Mouse (Mus musculus) liver, embryonic 16.5 days (tissue): ENCODE data around the gene Gm19345. TPM values are rescaled to one million over a fixed set of nuclear protein-coding genes. Genes with fewer than 3 reads are reported as not detected.

Source experiments
- ATAC-seq: fragments of 200-750 bp; cut with Nextera tagmentation; 2 replicates; pipeline ENCODE4 v1.8.0; 2017; ENCODE audit warnings: low read depth, mild to moderate bottlenecking, moderate number of reproducible peaks, moderate library complexity
- H3K27ac ChIP-seq: fragments of 300-500 bp; sonication (generic); 2 replicates; pipeline ENCODE4 v1.5.1; 2014; ENCODE audit warnings: mild to moderate bottlenecking, low read length
- H3K27me3 ChIP-seq: fragments of 300-500 bp; sonication (generic); 2 replicates; pipeline ENCODE4 v1.6.1; 2014; ENCODE audit warnings: low read depth, low read length, mixed read lengths; ENCODE audit not compliant: control insufficient read depth, insufficient read depth
- H3K36me3 ChIP-seq: fragments of 300-500 bp; sonication (generic); 2 replicates; pipeline ENCODE4 v1.6.1; 2014; ENCODE audit warnings: mild to moderate bottlenecking; ENCODE audit not compliant: control insufficient read depth, insufficient read depth
- H3K4me1 ChIP-seq: fragments of 300-500 bp; sonication (generic); 2 replicates; pipeline ENCODE4 v1.6.1; 2014; ENCODE audit warnings: low read depth, low read length, mixed read lengths; ENCODE audit not compliant: control insufficient read depth
- H3K4me2 ChIP-seq: fragments of 300-500 bp; sonication (generic); 2 replicates; pipeline ENCODE4 v1.6.1; 2014; ENCODE audit warnings: low read depth, low read length, mixed read lengths
- H3K4me3 ChIP-seq: fragments of 300-500 bp; sonication (generic); 2 replicates; pipeline ENCODE4 v1.5.1; 2014; ENCODE audit warnings: low read depth, mild to moderate bottlenecking, low read length
- H3K9ac ChIP-seq: fragments of 300-500 bp; sonication (generic); 2 replicates; pipeline ENCODE4 v1.6.1; 2014; ENCODE audit warnings: low read depth, low read length
- H3K9me3 ChIP-seq: fragments of 300-500 bp; sonication (generic); replicated peaks from 2 replicates; pipeline ENCODE4 v1.6.1; 2016; ENCODE audit warnings: low read length; ENCODE audit not compliant: control insufficient read depth
- WGBS: fragments of 180-500 bp; shearing (Covaris S2); extraction: QIAGEN DNeasy Blood & Tissue Kit; methylation state at CpG from one replicate; pipeline ENCODE4 v1.1.7; 2014; ENCODE audit not compliant: insufficient replicate concordance; 5-methylcytosine and 5-hydroxymethylcytosine counted together
- polyA plus RNA-seq: library from polyadenylated mRNA; unstranded; fragments of >200 nt; fragmentation: Nextera tagmentation; extraction: Ambion mirVana; gene quantifications from 2 replicates; pipeline ENCODE4 v1.2.1, GENCODE M21; 2015

Gene Gm19345
- 0.08 TPM in 1 of 2 replicates, not detected in the other for polyA plus RNA-seq

GRCm38 (mm10) chr7:19851858-19852570, at the start of gene Gm19345:
TSS of gene Gm19345 (plus strand) at chr7:19852003.
- Histone ChIP-seq H3K4me3 (no peak within 1 kb of the TSS), H3K27me3 (peaks cover 10% of the 10 kb centered on the region), H3K4me1 (no peaks in the 10 kb centered on the region; the same call in 1 of the 2 replicates), H3K9ac (no peak within 1 kb of the TSS), H3K4me2 (peak within 1 kb of the TSS; percentile 3; the same call in 1 of the 2 replicates), H3K27ac (no peak within 1 kb of the TSS), H3K36me3 (no peaks in the 10 kb centered on the region), H3K9me3 (no peaks in the 10 kb centered on the region)
- 5% methylated on average over 32 of the region's 33 CpGs for WGBS
- ATAC-seq: no peak

GRCm38 (mm10) chr7:19802995-19803394, 48.8 kb upstream of the Gm19345 start:
- ATAC-seq: no peak
- WGBS: 14% methylated on average over 7 of the region's 7 CpGs
- Histone ChIP-seq H3K4me2 (no peak overlapping the region), H3K27me3 (no peaks in the 10 kb centered on the region), H3K9ac (no peak overlapping the region), H3K9me3 (no peaks in the 10 kb centered on the region), H3K36me3 (no peaks in the 10 kb centered on the region), H3K4me3 (no peak overlapping the region), H3K4me1 (peaks cover 5% of the 10 kb centered on the region; the same call in 1 of the 2 replicates), H3K27ac (no peak overlapping the region)

- ATAC-seq: no peak
- WGBS: 67% methylated on average over 8 of the region's 8 CpGs
- no peaks in the 10 kb centered on the region for H3K36me3 ChIP-seq
These were observed 45.3 kb upstream of the Gm19345 start for GRCm38 (mm10) chr7:19806356-19806969.

GRCm38 (mm10) chr7:19809369-19809768, 42.4 kb upstream of the Gm19345 start:
- WGBS: 35% methylated on average over 27 of the region's 27 CpGs
- Histone ChIP-seq H3K9ac (no peak overlapping the region), H3K36me3 (no peaks in the 10 kb centered on the region), H3K4me1 (peaks cover 2% of the 10 kb centered on the region), H3K9me3 (no peaks in the 10 kb centered on the region), H3K4me3 (no peak overlapping the region), H3K27me3 (no peaks in the 10 kb centered on the region), H3K4me2 (0 out of 2 replicates have a peak overlapping the region, but pooled peaks have one; percentile 6), H3K27ac (no peak overlapping the region)
- ATAC-seq: no peak

More at GRCm38 (mm10) chr7:19806356-19806969, 45.3 kb upstream of the Gm19345 start:
- H3K9ac ChIP-seq: no peak overlapping the region
- no peaks in the 10 kb centered on the region for H3K27me3 ChIP-seq
- H3K4me1 ChIP-seq: peaks cover 5% of the 10 kb centered on the region; the same call in 1 of the 2 replicates
- no peak overlapping the region for H3K4me2 ChIP-seq
- H3K4me3 ChIP-seq: no peak overlapping the region
- no peaks in the 10 kb centered on the region for H3K9me3 ChIP-seq
- no peak overlapping the region for H3K27ac ChIP-seq

GRCm38 (mm10) chr7:19811114-19811513, 40.7 kb upstream of the Gm19345 start:
- H3K4me1 ChIP-seq: peaks cover 8% of the 10 kb centered on the region
- H3K36me3 ChIP-seq: no peaks in the 10 kb centered on the region
- 19% methylated on average over 22 of the region's 22 CpGs for WGBS
- no peak overlapping the region for H3K4me2 ChIP-seq
- H3K27ac ChIP-seq: no peak overlapping the region
- H3K4me3 ChIP-seq: no peak overlapping the region
- H3K9ac ChIP-seq: no peak overlapping the region
- H3K27me3 ChIP-seq: peaks cover 2% of the 10 kb centered on the region; the same call in 1 of the 2 replicates
- no peak for ATAC-seq
- no peaks in the 10 kb centered on the region for H3K9me3 ChIP-seq

- Histone ChIP-seq H3K4me2 (no peak overlapping the region), H3K27ac (no peak overlapping the region), H3K4me1 (peaks cover 11% of the 10 kb centered on the region), H3K9ac (no peak overlapping the region), H3K27me3 (peaks cover 14% of the 10 kb centered on the region), H3K9me3 (no peaks in the 10 kb centered on the region), H3K4me3 (no peak overlapping the region), H3K36me3 (no peaks in the 10 kb centered on the region)
- 60% methylated on average over 4 of the region's 4 CpGs for WGBS
- ATAC-seq: no peak
These were observed 38.6 kb upstream of the Gm19345 start for GRCm38 (mm10) chr7:19813161-19813560.

- Histone ChIP-seq H3K27ac (no peak overlapping the region), H3K4me2 (no peak overlapping the region), H3K27me3 (peaks cover 14% of the 10 kb centered on the region), H3K9ac (no peak overlapping the region), H3K4me1 (peaks cover 14% of the 10 kb centered on the region), H3K4me3 (no peak overlapping the region), H3K9me3 (no peaks in the 10 kb centered on the region), H3K36me3 (no peaks in the 10 kb centered on the region)
- ATAC-seq: no peak
- WGBS: 37% methylated on average over 6 of the region's 6 CpGs
These were observed 38.2 kb upstream of the Gm19345 start for GRCm38 (mm10) chr7:19813579-19814122.

GRCm38 (mm10) chr7:19815296-19816223, 36.2 kb upstream of the Gm19345 start:
- Histone ChIP-seq H3K9me3 (no peaks in the 10 kb centered on the region), H3K27me3 (peaks cover 14% of the 10 kb centered on the region), H3K4me1 (peaks cover 14% of the 10 kb centered on the region), H3K9ac (peak overlapping the region; percentile 15; the same call in 1 of the 2 replicates), H3K36me3 (no peaks in the 10 kb centered on the region), H3K27ac (peak overlapping the region; percentile 61; the same call in 1 of the 2 replicates), H3K4me2 (peak overlapping the region; percentile 59), H3K4me3 (peak overlapping the region; percentile 59)
- no peak for ATAC-seq
- WGBS: 27% methylated on average over 17 of the region's 17 CpGs
